Mouse (Mus musculus) naive thymus-derived CD4-positive, alpha-beta T cell, adult 5 months (primary cell): ENCODE data around the gene Olig1. TPM values are rescaled to one million over a fixed set of nuclear protein-coding genes. Genes with fewer than 3 reads are reported as not detected.

Source experiments
- polyA plus RNA-seq: library from polyadenylated mRNA; unstranded; fragments of 100-300 nt; shearing (Covaris generic); gene quantifications from one replicate; pipeline ENCODE4 v1.2.1, GENCODE M21; 2017

The Olig1 gene
- polyA plus RNA-seq = not detected

GRCm38 (mm10) chr16:91269468-91270211, at the start of gene Olig1:
Olig1 (plus strand) TSS chr16:91269772.

GRCm38 (mm10) chr16:91225233-91226037, 44.1 kb upstream of the Olig1 start, which contains the start of gene Olig2:
Olig2 (plus strand) TSS chr16:91225457.

Other genes starting within 250 kb of the Olig1 start
- 116 TPM for gene Paxbp1, start 225.2 kb upstream of the Olig1 start, polyA plus RNA-seq
- gene 4932438H23Rik, start 174.7 kb upstream of the Olig1 start, polyA plus RNA-seq = 0.83 TPM
- gene Olig2, start 44.3 kb upstream of the Olig1 start, polyA plus RNA-seq = not detected
- 66.4 TPM for gene Ifnar2, start 103.0 kb downstream of the Olig1 start, polyA plus RNA-seq
- gene Gm21970, start 121.9 kb downstream of the Olig1 start, polyA plus RNA-seq = not detected
- gene Il10rb, start 136.4 kb downstream of the Olig1 start, polyA plus RNA-seq = 44.1 TPM
- gene Ifnar1, start 215.5 kb downstream of the Olig1 start, polyA plus RNA-seq = 209 TPM